Mouse (Mus musculus) lung, postnatal 36 days (tissue): ENCODE data around the gene Adamtsl1.

ENCODE experiments used
- DNase-seq: peaks from one replicate; pipeline ENCODE4 v3.0.0; 2022; ENCODE audit warnings: mixed read lengths

The Adamtsl1 gene

GRCm38 (mm10) chr4:85513792-85514191 is at the start of gene Adamtsl1:
TSS of gene Adamtsl1 (plus strand) at chr4:85514172.
- DNase-seq, result no peak

- no peak for DNase-seq
These were observed 30.4 kb upstream of the Adamtsl1 start for GRCm38 (mm10) chr4:85483586-85483985.

- no peak for DNase-seq
These were observed 27.5 kb upstream of the Adamtsl1 start for GRCm38 (mm10) chr4:85486316-85486946.

DNA sequence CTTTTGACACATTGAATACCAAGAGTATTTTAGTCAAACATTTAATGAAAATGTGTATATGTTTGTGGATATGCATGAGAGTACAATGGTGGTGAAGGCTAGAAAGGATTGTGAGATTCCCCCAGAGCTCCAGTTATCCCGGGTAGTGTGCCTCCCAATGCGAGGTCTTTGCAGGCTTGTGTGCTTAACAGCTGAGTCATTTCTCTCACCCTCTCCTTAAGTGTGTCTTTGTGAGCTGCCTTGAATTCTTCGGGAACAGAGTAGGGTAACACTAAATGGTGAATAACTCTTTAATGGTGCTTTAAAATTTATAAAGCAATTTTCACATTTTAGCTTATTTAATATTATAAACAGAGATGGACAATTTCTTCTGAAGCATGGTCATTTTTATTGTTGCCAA is 8.3 kb upstream of the Adamtsl1 start:
- DNase-seq, result no peak

DNA sequence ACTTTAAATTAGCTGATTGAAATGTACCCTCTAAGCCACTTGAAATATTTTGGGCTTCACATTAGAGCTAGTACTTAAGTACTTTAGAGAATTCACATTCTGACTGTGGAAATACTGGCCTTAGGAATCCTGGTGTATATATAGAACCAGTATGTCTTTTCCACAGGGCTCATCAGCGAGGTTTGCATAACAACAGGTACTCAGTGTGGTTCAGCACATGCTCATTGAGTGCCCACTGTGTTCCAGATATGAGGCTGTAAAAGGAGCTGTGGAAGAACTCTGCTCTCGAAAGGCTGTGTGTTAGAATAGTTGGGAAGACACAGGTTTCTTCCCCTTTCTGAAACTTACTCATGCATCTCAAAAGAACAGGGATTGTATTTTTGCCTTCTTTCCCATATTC is 7.0 kb upstream of the Adamtsl1 start:
- DNase-seq, result no peak

DNA sequence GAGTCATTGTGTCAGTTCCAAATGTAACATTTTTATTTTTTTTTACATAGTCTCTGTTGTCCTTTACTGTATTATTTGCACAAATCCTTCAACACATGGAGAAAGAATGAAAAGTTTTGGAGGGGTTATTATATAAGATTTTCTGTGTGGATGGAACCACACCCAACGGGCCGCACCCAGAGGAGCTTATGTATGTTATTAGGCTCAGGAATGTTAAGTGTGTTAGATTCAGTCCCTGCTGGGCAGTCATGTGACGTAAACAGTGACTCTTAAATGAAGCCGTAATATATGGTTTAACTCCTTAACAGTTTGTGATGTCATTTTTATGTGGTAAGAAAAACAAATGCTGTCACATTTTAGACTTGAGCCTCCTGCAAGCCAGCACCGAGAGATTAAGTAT is 6.5 kb upstream of the Adamtsl1 start:
- DNase-seq, result no peak

GRCm38 (mm10) chr4:85513288-85513687 is 684 bp upstream of the Adamtsl1 start:
- DNase-seq, result peak; percentile 84

DNA sequence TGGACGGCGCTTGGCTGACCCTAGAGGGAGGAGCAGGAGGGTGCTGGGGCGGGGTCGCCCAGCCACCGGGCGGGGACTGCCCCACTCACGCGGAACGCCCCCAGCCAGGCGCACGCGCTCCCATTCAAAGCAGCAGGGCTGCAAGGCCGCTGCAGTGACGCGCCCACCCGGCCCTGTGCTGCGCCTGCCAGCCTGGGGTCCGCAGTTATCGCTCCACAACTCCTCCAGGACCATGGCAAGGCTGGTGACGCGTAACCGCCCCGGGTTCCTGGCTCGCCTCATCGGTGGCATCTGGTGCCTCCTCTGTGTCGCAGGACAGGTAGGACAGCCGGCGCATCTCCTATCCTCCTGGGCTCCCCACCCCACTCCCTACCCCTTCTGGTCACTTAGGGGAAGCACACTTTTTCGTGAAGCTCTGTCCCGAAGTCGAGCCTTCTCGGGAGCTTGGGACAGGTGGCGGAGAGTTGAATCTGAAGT is 271 bp downstream of the Adamtsl1 start:
- peak; percentile 50 for DNase-seq

DNA sequence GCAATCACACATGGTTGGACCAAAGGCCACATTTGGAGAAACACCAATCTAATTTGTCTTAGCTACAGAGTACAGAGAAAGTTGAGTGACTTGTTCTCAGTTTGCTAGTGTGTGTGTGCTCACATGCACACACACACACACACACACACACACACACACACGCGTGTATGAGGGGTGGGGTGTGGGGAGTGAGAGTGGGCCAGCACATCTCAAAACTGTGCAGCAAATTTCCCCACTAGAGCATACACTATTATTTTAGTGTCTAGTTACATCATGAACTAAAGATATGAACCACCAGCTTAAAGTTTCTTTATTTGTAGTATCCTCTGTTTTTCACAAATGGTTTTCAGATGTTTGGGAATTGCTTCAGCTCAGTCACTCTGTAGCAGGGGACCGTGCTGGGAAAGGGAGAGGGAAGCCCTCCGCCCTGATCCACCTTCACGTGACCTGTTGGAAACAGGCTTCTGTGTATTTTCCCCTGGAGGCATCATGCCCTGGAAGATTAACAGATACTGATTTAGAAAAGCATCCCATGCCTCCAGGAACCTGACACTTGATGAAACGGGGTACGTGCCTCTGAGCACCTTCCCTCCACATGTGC is 13.1 kb downstream of the Adamtsl1 start:
- no peak for DNase-seq

DNA sequence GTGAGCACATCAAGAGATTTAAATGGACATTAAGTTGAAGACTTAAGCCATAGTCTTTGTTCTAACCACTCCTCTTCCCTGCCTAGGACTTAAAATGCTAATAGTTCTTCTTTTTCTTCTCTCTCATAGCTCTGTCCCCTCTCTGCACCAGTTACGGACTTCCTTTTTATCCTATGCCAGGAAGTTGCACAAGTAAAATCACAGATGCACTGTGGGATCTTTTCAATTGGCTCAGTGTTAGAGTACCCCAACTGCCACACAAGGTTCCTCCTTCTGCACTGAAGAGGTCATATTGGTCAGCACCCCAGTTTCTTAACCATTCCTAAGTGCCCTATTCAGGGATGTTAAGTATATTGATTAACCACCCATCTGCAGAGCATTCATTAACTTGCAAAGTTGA is 15.9 kb downstream of the Adamtsl1 start:
- DNase-seq, result no peak

DNA sequence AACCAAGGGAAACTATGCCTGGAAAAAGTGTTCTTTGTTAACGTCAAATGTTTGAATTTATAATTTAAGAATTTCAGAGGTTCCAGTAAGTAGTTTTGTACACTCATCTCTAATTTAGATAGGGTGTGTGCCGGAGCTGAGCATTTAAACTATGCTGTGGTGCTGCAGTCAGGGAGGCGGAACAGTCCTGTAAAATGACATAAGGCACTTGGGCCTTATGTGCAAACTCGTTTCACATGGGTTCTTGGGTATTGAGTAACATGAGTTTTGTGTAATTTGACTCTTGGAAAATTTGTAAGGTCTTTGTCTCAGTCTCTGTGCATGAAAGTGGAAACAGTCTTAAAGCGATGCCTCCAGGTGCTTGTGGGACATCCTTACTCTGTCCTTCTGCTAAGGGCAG is 25.7 kb downstream of the Adamtsl1 start:
- DNase-seq, result peak; percentile 3

DNA sequence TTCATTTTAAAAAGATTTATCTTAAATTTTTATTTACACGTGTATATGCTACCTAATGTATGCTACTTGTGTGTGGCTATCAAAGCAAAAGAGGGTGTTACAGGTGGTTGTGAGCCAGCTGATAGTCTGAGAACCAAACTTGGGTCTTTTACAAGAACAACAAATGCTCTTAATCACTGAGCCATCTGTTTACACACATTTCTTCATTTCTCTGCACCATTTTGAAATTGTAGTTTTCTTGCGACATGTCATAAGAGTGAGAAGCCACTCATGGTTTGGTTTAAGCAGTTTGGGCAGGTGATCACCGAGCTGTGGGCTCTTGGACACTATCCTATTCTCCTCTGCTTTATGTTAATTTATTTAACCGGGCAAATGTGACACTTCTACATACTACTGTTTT is 29.2 kb downstream of the Adamtsl1 start:
- DNase-seq, result no peak

DNA sequence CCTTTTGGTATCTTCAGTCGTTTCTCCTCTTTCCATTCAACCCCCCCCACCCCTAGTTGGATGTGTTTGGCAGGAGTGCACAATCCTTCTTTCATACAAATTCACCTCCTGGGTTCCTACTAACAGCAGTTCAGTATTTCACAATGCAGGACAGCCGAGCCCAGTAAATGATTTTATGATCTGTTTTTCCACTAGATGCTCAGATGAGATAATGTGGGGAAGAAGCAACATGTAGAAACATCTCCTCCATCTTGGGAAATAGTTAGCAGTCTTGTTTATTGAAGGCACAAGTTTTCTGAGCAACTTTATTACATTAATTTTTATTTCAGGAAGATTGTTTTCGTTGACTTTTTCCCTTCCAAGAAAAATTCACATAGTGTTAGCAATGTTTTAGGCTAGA is 40.7 kb downstream of the Adamtsl1 start:
- no peak for DNase-seq

GRCm38 (mm10) chr4:85559753-85560152 is 45.8 kb downstream of the Adamtsl1 start:
- peak; percentile 11 for DNase-seq

- no peak for DNase-seq
These were observed 71.5 kb downstream of the Adamtsl1 start for GRCm38 (mm10) chr4:85585426-85585825.

- DNase-seq, result no peak
These were observed 75.0 kb downstream of the Adamtsl1 start for GRCm38 (mm10) chr4:85588928-85589327.

DNA sequence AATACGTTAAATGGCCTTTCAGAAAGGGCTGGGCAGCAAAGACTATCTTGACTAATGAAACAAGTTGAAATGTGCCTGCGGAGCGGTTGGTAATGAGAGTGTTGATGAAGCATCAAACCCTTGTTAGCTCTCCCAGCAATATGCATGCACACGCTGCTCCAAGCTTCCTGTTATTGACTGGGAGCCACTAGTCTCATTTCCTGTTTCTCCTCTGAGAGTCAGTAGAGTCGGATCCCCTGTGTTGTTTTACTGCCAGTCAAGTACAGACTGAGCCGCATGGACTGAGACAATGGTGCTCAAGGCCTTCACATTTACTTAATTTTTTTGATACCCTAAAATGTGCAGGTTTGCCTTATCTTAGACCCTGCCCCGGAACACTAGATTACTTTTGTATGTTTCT is 77.1 kb downstream of the Adamtsl1 start:
- DNase-seq, result no peak

GRCm38 (mm10) chr4:85594159-85594558 is 80.2 kb downstream of the Adamtsl1 start:
- no peak for DNase-seq

DNA sequence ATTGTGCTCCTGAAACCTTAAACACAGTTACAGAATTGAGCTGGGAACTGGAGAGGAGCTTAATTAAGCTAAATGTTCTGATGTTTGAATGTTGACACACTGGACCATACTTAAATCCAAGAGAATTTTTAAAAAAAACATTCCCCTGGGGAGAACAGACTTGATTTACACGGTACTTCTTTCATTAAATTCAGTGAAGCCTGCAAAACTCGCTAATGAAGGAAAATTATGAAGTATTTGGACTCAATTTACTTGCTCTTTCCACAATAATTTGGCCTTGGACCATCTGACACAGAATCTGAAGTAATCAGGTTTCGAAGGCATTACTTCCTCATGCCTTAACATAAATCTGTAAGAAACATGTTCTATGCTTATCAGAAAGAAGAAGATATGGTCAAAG is 99.4 kb downstream of the Adamtsl1 start:
- DNase-seq, result no peak

DNA sequence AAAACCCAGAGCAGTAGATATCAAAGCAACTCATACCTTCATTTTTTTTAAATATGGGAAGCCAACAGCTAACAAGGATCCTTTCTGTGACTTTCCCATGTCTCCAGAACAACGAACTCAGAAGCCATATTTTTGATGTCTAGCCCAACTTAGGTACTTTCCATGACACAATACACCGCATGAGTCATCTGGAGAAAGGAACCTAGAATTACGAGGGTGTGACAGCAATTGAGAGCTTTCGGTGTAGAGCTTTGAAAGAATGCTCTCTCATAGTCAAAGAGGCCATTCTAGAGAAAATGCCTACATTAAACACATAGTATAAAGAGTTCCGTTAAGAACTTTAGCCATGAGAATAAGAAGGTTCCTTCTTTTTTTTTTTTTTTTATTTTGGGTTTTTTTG is 104.8 kb downstream of the Adamtsl1 start:
- no peak for DNase-seq

DNA sequence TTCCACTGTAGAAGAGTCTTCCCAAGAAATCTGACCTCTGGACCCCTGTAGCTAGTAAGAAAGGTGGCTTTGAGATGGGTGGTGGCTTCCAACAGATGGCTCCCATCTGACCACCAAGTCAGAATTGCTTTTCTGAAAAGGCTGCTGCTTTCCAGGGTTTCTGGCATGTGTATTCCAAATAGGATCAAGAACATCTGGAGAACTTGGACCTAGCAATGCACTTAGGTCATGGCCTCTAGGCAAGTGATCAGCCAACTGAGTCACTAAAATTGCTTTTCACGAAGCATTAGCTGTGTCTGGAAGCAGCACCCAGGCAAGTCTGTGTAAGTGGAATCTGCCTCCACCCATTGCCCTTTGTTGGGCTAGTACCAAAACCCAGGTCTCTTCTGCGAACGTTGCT is 105.3 kb downstream of the Adamtsl1 start:
- DNase-seq, result peak; percentile 42

DNA sequence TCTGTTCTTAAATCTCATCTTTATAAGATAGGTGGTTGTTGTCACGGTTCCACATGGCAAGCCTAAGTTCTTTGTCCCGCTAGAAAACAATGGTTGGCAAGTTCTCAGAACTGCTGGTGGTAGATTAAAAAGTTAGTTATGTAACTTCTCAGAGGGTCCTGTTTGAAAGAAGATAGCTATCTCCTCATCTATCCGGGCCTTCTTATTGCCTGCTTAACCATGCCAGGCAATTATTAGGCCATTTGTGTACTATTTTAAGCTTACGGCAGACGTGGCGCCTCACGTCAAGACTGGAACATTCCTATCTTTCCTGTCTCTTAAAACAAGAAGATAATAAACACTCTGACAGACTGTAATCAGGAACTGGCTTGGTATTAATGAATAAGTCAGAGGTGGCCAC is 115.4 kb downstream of the Adamtsl1 start:
- peak; percentile 51 for DNase-seq

GRCm38 (mm10) chr4:85669271-85669670 is 155.3 kb downstream of the Adamtsl1 start:
- DNase-seq, result no peak

GRCm38 (mm10) chr4:85669735-85670134 is 155.8 kb downstream of the Adamtsl1 start:
- no peak for DNase-seq

- DNase-seq, result no peak
These were observed 158.3 kb downstream of the Adamtsl1 start for GRCm38 (mm10) chr4:85672290-85672689.
